Mouse (Mus musculus) kidney, adult 2 months (tissue): ENCODE results near the gene Cnih2.

Experiments
- CTCF ChIP-seq: fragments of 200-500 bp; conservative IDR thresholded peaks from 2 replicates; pipeline ENCODE4 v1.5.1; 2011; ENCODE audit warnings: low read depth, mild to moderate bottlenecking, control low read depth, low read length, moderate library complexity, mixed read lengths; ENCODE audit not compliant: insufficient read depth, insufficient read length
- POLR2A ChIP-seq: fragments of 200-500 bp; IDR thresholded peaks from one replicate; pipeline ENCODE4 v1.6.1; 2011; ENCODE audit warnings: low read depth, low read length, control low read depth

DNA sequence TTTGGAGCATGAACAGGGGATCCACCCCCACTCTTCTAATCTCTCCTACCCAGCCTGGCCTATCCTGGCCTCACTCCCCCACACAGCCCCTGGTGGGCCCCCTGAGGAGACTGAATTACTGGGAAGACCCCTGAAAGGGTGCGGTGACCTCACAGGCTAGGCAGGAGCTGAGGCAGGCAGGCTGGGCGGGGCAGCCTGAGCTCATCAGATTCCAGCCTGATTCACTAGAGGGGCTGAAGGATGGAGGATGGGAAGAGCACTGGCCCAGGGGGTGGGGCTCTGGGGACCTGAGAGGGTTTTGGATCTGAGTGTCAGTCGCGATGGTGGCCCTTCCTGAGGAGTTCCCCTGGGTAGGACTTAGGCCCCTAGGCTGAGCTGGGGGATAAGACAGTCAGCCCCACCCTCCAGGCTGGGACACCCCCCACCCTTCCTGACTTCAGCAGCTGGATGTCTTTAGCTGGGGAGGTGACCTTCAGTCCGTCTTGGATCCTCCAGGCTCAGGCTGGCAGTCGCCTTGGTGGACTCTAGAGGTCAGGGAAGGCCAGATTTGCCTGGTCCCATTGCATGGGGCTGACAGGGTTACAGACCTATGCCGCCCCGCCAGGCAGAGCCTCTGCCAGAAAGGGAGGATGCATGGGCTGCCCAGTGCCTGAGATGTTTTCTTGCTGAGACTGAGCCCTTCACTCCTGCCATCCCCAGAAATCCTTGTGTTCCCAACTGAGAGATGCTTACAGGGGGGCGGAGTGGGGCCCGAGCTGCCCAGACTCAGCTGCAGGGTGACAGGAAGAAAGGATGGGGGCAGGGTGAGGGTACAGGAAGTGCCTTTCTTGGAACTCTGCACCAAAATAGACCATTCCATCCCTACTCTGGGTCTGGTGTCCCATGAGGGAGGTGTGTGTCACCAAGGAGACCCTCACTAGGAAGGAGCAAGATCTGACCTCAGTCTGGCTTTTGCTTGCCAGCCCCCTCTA, 39.2 kb downstream of the Cnih2 start:
- TF ChIP-seq CTCF (no peak), POLR2A (no peak)
